Mouse (Mus musculus) CD4-positive helper T cell, adult 2 months (primary cell): ENCODE measurements around the gene F13b.
A peak's percentile ranks its signal among the peaks of the same experiment; 100 is the strongest.

Source experiments
- DNase-seq: peaks from one replicate; pipeline ENCODE4 v3.0.0-alpha.2; 2012; ENCODE audit warnings: low read depth, missing footprints, low spot score

F13b gene

DNA sequence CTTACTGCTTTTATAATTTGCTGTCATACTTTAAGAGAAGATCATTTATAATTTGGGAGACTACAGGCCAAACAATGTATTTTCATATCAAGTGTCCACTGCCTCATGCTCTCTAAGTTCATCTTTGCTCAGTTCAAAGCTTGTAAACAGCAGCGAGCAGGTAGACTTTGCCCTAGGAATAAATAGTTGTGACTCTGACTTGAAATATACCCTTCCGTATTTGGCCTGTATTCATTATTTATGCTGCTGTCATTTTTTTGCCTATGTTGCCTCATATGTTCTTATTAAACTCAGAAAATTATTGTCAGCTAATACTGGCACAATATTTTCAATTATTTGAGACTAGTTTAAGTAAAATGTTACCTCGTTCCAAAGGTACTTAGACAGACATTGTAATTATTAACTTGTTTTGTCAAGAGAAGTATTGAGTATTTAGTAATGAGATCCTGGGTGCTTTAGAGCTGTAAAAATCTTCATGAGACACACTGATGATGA, at the start of gene F13b:
F13b (plus strand) TSS at position 445 of the 495 bp plus-strand sequence.
- no peak for DNase-seq

- DNase-seq, result peak; percentile 96
Measured at GRCm38 (mm10) chr1:139454340-139455225, 46.9 kb upstream of the F13b start, which contains the start of gene Aspm. TSS of gene Aspm (plus strand) at chr1:139454772.

- DNase-seq, result no peak
Measured at GRCm38 (mm10) chr1:139455226-139455869, 46.2 kb upstream of the F13b start.

DNA sequence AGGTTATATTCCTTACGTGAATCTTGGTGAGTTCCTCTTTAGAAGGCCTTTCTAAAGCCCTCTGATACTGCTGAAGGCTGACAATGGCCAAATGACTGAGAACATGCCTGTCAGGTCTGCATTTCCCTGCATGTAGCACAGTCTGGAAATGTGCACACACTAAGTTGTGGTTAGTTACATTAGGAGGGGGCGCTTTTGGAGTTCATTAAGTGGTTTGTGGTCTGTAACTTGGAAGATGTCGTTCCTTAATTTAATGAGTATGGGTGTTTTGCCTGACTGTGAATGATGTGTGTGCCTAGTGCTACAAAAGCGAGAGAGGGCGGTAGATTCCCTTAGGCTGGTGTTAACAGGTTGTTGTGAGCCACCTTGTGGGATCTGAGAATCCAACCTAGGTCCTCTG, 40.7 kb upstream of the F13b start:
- no peak for DNase-seq

DNA sequence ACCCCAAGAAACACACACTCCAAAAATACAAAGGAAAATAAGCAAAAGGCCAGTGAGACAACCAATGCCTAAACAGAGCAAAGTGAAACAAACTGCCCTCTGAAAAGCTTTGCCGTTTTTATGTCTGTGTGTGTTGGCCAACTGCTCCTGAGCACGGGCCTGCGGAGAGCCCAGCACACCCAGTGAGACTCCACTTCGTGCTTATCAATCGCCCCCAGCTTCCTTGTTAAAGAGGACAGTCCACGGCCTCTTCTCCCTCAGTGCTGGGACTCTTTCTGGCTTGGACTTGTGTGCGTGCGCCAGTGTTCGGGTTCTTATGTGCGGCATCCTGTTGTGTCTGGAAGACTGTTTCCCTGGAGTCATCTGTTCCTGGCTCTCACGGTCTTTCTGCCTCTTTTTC, 35.6 kb upstream of the F13b start:
- no peak for DNase-seq

- no peak for DNase-seq
Measured at GRCm38 (mm10) chr1:139478898-139479297, 22.6 kb upstream of the F13b start.

DNA sequence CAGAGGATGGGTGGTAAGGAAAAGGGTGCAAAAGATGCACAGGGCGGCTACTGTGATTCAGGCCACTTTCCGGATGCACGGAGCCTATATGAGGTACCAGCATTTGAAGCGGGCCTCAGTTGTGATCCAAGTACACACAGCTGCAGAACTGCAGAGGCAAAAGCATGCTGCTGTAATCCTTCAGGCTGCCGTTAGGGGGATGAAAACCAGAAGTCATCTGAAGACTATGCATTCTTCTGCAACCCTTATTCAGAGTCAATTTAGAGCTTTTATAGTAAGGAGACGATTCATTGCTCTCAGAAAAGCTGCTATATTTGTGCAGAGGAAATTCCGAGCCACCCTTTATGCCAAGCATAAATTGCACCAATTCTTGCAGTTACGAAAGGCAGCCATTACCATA, 21.3 kb upstream of the F13b start:
- DNase-seq, result no peak

DNA sequence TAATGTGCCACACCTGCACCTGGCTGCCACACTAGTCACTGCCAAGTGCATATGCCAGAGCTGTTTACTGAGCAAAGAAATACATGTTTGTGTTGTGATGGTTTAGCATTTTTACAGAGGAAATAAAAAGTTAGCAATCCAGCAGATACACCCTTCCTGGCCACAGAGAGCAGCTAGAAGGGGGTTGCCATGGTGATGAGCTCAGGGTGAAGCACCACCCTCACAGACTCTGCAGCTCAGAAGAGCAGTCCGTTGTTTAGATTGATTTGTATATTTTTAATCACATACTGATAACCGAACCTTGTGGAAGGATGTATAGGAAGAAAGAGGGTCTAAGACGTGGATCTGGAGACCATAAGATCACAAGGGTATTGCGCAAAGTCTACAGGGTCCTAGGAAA, 20.4 kb upstream of the F13b start:
- DNase-seq, result no peak

DNA sequence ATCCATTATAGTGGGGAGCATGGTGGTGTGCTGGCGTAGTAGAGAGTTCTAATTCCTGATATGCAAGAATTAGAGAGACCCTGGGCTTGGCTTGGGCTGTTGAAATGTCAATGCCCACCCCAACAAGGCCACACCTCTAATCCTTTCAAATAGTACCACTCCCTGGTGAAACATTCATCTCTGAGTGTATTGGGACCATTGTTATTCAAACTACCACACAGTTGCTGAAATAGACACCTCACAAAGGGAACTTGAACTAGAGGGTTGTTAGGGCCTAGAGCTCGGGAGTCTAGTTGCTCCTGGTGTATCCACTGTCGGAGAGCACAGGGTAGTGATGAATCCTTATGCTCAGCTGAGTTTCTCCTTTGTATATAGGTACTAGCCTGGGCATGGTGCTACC, 6.9 kb upstream of the F13b start:
- DNase-seq, result no peak

DNA sequence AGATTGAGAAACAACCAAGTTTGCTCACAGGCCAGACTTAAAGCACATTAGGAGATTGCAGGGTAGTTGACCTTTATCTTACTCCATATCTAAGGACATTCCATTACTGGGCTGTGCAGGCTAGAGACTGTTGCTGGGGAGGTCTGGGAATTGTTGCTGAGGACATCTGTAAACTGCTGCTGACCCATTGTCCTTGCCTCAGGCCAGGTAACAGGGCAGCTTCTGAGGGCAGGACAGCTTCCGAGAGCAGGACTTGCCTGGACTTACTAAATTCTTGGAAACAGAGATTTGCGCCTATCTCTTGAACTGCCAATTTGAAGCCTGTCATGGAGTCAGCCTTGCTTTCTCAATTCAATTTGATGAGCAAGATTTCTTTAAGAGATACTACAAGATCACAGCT, 6.1 kb upstream of the F13b start:
- DNase-seq, result no peak

DNA sequence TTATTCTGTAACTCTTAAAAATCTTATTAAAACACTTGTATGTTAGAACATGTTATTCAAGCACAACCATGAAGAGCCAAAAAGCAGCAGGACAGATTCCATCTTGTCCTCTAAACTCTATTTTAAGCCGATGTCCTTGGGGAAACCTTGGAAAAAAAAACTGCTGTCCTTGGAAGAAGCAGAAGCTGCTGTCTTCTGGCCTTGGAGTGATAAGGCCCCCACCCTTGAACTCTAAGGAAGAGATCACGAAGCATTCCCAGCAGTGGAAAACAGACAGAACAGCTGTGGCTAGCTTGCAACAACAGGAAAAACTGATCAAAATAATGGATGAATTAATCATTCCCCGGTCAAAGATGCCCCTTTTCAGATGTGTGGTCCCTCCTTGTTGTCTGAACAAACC, 5.3 kb upstream of the F13b start:
- DNase-seq, result no peak

- DNase-seq, result no peak
Measured at GRCm38 (mm10) chr1:139499751-139500150, 1.8 kb upstream of the F13b start.

DNA sequence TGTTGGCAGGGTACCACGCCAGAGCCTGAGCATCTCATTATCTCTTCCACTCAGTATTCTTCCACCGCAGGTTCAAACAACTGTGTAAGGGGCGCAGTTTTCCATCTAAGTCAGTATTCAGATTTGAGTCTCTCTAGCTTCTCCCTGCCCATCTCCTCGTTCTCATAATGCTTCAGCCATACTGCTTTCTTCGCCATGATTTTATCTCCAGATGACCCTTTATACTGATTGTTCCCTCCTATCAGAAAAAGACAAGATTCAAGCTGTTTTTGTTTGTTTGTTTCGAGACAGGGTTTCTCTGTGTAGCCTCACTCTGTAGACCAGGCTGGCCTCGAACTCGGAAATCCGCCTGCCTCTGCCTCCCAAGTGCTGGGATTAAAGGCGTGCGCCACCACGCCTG, 13.1 kb downstream of the F13b start:
- no peak for DNase-seq

DNA sequence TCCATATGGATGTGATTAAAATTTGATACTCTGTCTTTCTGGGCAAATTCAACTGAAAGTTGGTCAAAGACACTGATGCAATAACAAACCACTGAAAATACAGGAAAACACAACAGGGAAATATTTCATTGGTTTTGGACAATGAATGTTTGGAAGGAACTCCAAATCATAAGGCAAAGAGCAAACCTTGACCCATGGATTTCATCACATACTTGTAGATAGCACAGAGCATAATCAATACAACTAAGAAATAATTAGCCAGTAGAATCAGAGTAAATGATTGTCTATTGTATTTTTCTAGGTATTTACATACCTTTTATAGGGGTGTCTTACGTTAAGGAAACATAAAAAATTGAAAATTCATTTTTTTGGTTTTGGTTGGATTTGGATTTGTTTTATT, 47.0 kb downstream of the F13b start:
- no peak for DNase-seq

DNA sequence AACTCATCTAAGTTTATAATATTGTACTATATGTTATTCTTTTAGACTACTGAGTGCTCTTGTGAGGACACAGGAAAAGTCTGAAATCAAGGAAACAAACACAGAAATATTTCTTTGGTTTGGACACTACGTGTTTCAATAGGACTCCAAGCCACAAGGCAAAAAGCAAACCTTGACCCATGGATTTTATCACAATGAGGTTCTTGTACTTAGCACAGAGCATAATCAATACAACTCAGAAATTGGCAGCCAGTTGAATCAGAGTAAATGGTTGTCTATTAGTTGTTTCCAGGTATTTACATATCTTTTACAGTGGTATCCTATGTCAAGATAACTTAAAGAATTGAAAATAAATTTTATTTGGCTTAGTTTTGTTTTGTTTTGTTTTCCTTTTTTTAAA, 49.8 kb downstream of the F13b start:
- no peak for DNase-seq

DNA sequence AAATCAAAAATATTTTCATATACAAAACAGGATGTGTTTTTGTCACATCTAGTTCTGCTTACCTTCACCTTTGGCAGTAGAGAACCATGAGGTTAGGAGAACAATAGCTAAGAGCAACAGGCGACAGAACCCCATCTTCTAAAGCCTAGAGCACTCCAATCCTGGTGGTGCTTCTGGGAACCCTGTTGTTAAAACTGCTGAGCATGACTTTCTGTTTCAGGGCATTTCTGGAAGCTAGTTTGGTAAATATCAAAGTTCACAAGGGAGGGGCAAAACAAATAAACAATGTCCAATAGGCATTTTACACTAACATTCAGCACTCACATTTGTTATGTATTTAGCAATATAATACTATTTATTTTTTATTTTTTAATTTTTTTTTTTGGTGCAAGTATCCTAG, 58.5 kb downstream of the F13b start, which contains the start of gene Cfhr1:
Cfhr1 (minus strand) TSS at position 249 of the 400 bp plus-strand sequence.
- no peak for DNase-seq
